Mouse (Mus musculus) adrenal gland, postnatal 4 days (tissue): ENCODE measurements around the gene Plcb3. TPM values are rescaled to one million over a fixed set of nuclear protein-coding genes. Genes with fewer than 3 reads are reported as not detected.
A peak's percentile ranks its signal among the peaks of the same experiment; 100 is the strongest.

Experiments
- DNase-seq, 2 experiments: peaks; one replicate each; pipeline ENCODE4 v3.0.0; 2021 to 2022; ENCODE audit warnings: low spot score in 2 of 2, mixed read lengths in 2 of 2
- total RNA-seq, 2 experiments: library from RNA; stranded (reverse); gene quantifications; 2 replicates each; pipeline ENCODE4 v1.2.3; 2021

Plcb3 gene
- total RNA-seq, 2 experiments from 2014 or later: 63.7 to 66.2 TPM

GRCm38 (mm10) chr19:6942249-6942691 is 34.0 kb downstream of the Plcb3 start, which contains the start of gene Gpr137:
TSS of gene Gpr137 (minus strand) at chr19:6942480.
- peak; percentile 80 to 94 for DNase-seq

GRCm38 (mm10) chr19:6941372-6942248 is 34.7 kb downstream of the Plcb3 start, which contains the start of gene Bad:
TSS of gene Bad (plus strand) at chr19:6941861.
- DNase-seq: peak; percentile 89 to 96

GRCm38 (mm10) chr19:6940396-6941351 is 35.6 kb downstream of the Plcb3 start:
- no peak for DNase-seq

- no peak for DNase-seq
These were observed 36.9 kb downstream of the Plcb3 start for GRCm38 (mm10) chr19:6939106-6940002.

GRCm38 (mm10) chr19:6937541-6938465 is 38.5 kb downstream of the Plcb3 start:
- no peak for DNase-seq

- no peak for DNase-seq
These were observed 40.0 kb downstream of the Plcb3 start for GRCm38 (mm10) chr19:6936299-6936698.

- no peak for DNase-seq
These were observed 41.9 kb downstream of the Plcb3 start, which contains the start of gene Kcnk4 for GRCm38 (mm10) chr19:6934195-6934977. TSS of gene Kcnk4 (minus strand) at chr19:6934515.

GRCm38 (mm10) chr19:6933436-6934194 is 42.7 kb downstream of the Plcb3 start:
- DNase-seq: no peak

- no peak for DNase-seq
These were observed 43.2 kb downstream of the Plcb3 start for GRCm38 (mm10) chr19:6933102-6933435.

- DNase-seq: no peak
These were observed 44.3 kb downstream of the Plcb3 start for GRCm38 (mm10) chr19:6932018-6932417.

GRCm38 (mm10) chr19:6931002-6931401 is 45.3 kb downstream of the Plcb3 start:
- DNase-seq: no peak

GRCm38 (mm10) chr19:6928080-6928479 is 48.2 kb downstream of the Plcb3 start:
- DNase-seq: no peak

GRCm38 (mm10) chr19:6926559-6927255 is 49.6 kb downstream of the Plcb3 start:
- DNase-seq: no peak

GRCm38 (mm10) chr19:6925611-6926329 is 50.5 kb downstream of the Plcb3 start:
- DNase-seq: no peak

- DNase-seq: no peak
These were observed 51.0 kb downstream of the Plcb3 start, which contains the start of gene Catsperz for GRCm38 (mm10) chr19:6925307-6925573. TSS of gene Catsperz (minus strand) at chr19:6925380.

GRCm38 (mm10) chr19:6924461-6925306 is 51.6 kb downstream of the Plcb3 start:
- peak; percentile 67 to 82 for DNase-seq
